Mouse (Mus musculus): ENCODE measurements around the gene Ubxn2a.
A peak's percentile ranks its signal among the peaks of the same experiment; 100 is the strongest.

DNA sequence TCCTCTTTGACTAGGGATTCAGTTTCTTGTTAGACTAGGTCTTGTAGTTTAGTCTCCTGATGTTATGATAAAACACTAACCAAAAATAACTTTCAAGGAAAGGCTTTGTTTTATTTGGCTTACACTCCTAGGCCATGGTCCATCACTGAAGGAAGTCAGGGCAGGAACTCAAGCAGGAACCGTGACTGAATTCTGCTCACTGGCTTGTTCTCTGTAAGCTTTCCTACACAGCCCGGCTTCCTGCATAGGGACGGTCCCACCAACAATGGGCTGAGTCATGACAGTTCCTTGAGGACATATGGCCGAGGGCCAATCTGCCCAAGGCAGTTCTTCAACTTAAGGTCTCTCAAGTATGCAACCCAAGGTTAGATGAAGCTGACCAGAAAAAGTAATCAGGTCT, 4.2 kb upstream of the Ubxn2a start:
- TF ChIP-seq CTCF (IDR thresholded peaks at IDR 0.05; ENCODE audit: low read depth, low read length) (no peak), POLR2A (IDR thresholded peaks at IDR 0.05; ENCODE audit: insufficient read depth, low read length) (no peak), EP300 (IDR thresholded peaks at IDR 0.05; ENCODE audit: insufficient read depth, low read depth, low read length) (0 out of 2 replicates have a peak, but pooled peaks have one; percentile 27)
